Mouse (Mus musculus) embryonic fibroblast, embryonic 13.5 days (primary cell): ENCODE data around the gene Glb1. TPM values are rescaled to one million over a fixed set of nuclear protein-coding genes. Genes with fewer than 3 reads are reported as not detected.

Experiments
- H3K27ac ChIP-seq: 2 replicates; pipeline ENCODE4 v1.5.1; 2012; ENCODE audit warnings: low read length, control low read depth, inconsistent platforms; ENCODE audit not compliant: insufficient read depth
- H3K4me1 ChIP-seq: 2 replicates; pipeline ENCODE4 v1.6.1; 2011; ENCODE audit warnings: low read length; ENCODE audit not compliant: control insufficient read depth, insufficient read depth
- H3K4me3 ChIP-seq: 2 replicates; pipeline ENCODE4 v1.5.1; 2011; ENCODE audit warnings: mild to moderate bottlenecking, control low read depth, low read length; ENCODE audit not compliant: insufficient read depth
- CTCF ChIP-seq: IDR thresholded peaks from 2 replicates; pipeline ENCODE4 v1.5.1; 2011; ENCODE audit warnings: mild to moderate bottlenecking, control low read depth, low read length, moderate library complexity, borderline replicate concordance; ENCODE audit not compliant: insufficient read depth
- POLR2A ChIP-seq: IDR thresholded peaks from 2 replicates; pipeline ENCODE4 v1.6.1; 2011; ENCODE audit warnings: low read depth, mild to moderate bottlenecking, control low read depth, low read length, moderate library complexity
- polyA plus RNA-seq: library from polyadenylated mRNA; stranded (reverse); fragments of >200 nt; gene quantifications from 2 replicates; pipeline ENCODE4 v1.2.4, GENCODE M21; 2011; ENCODE audit warnings: low read depth; ENCODE audit not compliant: missing spikeins, insufficient read length

Gene Glb1
- polyA plus RNA-seq, 1 experiment: 44.8 TPM

DNA sequence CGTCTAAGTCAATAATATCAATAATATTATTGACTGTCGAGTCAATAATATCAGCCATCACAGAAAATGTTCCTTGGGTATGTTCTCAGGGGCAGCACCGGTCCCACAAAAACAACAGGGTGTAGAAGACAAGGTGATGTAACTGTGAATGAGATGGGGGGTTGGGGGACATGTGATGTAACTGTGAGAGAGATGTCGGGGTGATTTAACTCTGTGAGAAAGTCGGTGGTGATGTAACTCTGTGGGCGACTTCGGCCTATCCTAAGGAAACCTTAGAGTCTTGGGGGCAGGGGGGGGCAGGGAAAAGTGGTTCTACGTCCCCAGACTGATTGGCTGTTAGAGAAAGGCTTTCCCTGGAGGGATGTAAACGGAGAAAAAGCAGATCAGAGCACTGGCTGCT lies 41.3 kb downstream of the Glb1 start:
- Histone ChIP-seq H3K4me1 (no peaks in the 10 kb centered on the region), H3K27ac (no peak overlapping the region), H3K4me3 (no peak overlapping the region)
- no peak for TF ChIP-seq CTCF
- TF ChIP-seq POLR2A: no peak

DNA sequence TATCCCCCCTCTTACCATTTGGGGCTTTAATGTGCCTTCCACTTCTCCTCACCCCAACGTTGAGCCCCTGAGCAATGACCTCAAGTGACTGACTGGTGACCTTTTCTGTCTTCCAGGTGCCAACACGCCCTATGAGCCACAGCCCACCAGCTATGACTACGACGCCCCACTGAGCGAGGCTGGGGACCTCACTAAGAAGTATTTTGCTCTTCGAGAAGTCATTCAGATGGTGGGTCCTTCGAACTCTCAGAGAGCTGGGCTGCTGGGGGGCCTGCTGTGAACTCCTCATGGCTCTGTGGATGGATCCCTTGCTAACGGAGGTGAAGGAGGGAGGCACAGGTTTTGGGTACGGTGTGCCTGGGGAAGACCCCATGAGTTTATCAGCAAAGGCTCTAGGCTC lies 42.0 kb downstream of the Glb1 start:
- H3K4me3 ChIP-seq: no peak overlapping the region
- no peaks in the 10 kb centered on the region for H3K4me1 ChIP-seq
- no peak overlapping the region for H3K27ac ChIP-seq
- TF ChIP-seq POLR2A (no peak), CTCF (no peak)

DNA sequence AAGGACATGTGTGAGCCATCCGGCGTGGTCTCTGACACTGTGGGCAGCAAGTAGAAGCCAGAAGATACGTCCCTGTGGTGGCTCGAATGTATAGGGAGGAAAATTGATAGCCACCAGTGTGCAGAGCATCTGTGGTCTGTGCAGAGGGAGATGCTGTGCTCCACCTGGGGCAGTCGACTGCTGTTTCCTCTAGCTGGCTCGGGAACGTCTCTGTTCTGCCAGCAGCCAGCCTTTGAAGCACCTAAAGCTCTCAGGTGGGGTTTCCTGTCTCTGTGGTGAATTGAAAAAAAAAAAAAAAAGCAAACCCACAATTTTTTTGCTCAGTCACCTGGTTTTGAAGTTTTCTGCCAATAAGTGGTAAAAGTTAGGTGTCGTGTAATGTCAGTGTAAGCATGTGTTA lies 42.5 kb downstream of the Glb1 start:
- H3K4me3 ChIP-seq: no peak overlapping the region
- TF ChIP-seq POLR2A: no peak
- no peak for TF ChIP-seq CTCF
- no peaks in the 10 kb centered on the region for H3K4me1 ChIP-seq
- no peak overlapping the region for H3K27ac ChIP-seq

DNA sequence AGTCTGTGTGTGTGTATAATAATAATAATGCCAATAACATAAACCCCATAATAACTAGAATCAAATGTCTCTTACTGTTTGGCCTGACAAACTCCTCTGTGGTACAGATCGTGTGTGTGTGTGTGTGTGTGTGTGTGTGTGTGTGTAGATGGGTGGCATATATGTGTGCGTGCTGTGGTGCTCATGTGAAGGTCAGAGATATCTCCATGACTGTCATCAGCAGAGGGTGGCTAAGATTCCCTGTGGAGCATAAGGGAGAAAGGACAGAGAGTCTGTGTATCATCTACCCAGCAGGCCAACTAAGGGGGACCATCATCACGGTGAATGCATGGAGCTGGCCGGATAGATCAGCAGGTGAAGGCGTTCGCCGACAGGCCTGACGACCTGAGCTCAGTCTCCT lies 46.0 kb downstream of the Glb1 start:
- H3K27ac ChIP-seq: no peak overlapping the region
- no peaks in the 10 kb centered on the region for H3K4me1 ChIP-seq
- TF ChIP-seq CTCF: no peak
- no peak for TF ChIP-seq POLR2A
- no peak overlapping the region for H3K4me3 ChIP-seq

DNA sequence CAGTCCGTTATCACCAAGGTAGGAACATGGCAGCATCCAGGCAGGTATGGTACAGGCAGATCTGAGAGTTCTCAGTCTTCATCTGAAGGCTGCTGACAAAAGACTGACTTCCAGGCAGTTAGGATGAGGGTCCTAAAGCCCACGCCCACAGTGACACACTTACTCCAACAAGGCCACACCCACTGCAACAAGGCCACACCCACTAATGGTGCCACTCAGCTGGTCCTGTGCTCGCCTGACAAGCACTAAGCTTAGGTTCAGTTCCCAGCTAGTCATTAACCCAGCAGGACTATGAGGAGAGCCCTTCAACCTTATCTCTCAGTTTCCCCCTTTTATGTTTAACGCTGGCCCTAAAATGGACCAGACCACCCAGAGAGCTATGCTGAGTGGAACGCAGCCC lies 47.8 kb downstream of the Glb1 start:
- no peak overlapping the region for H3K4me3 ChIP-seq
- no peak overlapping the region for H3K27ac ChIP-seq
- TF ChIP-seq POLR2A: no peak
- TF ChIP-seq CTCF: no peak
- H3K4me1 ChIP-seq: no peaks in the 10 kb centered on the region

DNA sequence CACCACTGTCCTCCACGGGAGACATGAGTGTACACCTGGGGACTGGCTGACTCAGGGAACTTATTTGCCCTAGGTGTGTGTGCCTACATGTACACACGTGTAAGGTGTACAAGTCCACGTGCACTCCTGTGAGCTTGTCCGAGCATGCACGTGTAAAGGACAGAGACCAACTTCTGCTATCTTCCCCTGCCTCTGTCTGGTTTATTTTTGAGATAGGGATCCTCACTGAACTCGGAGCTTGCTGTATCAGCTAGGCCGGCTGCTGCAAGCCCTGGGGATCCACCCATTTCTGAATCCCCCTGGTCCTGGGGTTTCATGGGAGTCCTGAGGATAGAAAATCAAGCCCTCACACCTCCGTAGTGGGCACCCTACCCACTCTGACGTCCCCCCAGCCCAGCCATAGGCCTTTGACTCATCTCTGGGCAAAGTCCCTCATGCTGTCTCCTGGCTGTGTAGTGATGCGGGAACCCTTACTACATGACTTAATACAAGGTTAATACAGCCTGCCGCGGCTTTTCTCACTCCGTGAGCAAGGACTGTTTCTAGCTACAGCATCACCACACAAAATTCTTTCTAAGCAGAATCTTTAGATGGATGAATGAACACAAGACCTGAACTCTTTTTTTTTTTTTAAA lies 48.4 kb downstream of the Glb1 start:
- Histone ChIP-seq H3K4me3 (no peak overlapping the region), H3K27ac (no peak overlapping the region), H3K4me1 (no peaks in the 10 kb centered on the region)
- no peak for TF ChIP-seq POLR2A
- no peak for TF ChIP-seq CTCF

DNA sequence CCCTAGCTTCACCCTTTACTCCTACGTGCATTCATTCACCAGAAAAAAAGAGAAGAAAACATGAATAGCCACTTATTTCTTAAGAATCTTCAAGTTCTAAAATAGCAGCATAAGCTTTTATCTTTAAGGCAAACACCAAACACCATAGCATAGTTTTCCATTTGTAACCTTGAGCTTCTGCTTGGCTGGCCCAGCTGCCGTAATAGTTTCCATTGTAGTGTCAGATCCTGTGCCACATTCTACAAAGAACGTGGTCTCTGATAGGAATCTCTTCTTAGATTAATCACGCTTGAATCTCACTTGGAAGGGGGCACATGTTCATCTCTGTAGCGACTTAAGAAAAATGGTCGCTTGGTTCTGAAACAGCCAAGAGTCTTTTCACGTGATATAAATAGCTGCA lies 50.7 kb downstream of the Glb1 start:
- no peak overlapping the region for H3K4me3 ChIP-seq
- no peak for TF ChIP-seq CTCF
- TF ChIP-seq POLR2A: no peak
- no peak overlapping the region for H3K27ac ChIP-seq
- no peaks in the 10 kb centered on the region for H3K4me1 ChIP-seq

DNA sequence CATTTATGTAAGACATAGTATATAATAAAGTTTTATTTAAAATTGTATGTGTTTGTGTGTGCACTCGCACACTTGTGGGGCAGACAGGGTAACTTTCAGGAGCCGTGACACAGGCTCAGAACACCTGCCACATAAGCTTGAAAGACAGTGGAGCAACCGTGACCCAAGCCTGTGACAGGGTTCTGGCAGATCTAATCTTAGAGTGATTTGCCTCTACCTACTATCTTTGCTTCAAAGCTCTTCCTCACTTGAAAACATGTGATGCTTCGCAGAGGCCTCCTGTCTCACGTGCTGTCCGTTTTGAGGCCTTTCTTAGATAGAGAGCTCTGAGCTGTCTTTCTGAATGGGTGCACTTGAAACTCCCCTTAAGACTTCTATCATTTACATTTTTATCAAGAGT lies 51.5 kb downstream of the Glb1 start:
- no peak for TF ChIP-seq CTCF
- TF ChIP-seq POLR2A: no peak
- Histone ChIP-seq H3K4me1 (no peaks in the 10 kb centered on the region), H3K4me3 (no peak overlapping the region), H3K27ac (no peak overlapping the region)

DNA sequence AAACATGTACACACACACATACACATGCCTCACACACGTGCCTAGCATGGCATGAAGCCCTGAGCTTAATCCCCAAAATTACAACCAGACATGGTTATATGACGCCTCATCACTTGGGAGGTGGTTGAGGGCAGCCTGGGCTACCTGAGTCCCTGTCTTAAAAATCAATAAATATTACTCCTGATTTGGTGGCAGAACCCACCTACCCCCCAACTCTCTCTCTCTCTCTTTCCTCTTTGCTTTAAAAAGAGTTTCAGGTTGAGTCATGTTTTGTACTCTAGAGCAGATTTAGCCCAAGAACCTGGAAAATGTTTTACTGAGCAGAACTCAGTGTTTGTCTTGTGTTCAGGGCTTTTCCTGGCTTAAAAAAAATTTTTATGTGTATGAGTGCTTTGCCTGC lies 54.5 kb downstream of the Glb1 start:
- TF ChIP-seq CTCF (no peak), POLR2A (no peak)
- Histone ChIP-seq H3K27ac (no peak overlapping the region), H3K4me1 (no peaks in the 10 kb centered on the region), H3K4me3 (no peak overlapping the region)

DNA sequence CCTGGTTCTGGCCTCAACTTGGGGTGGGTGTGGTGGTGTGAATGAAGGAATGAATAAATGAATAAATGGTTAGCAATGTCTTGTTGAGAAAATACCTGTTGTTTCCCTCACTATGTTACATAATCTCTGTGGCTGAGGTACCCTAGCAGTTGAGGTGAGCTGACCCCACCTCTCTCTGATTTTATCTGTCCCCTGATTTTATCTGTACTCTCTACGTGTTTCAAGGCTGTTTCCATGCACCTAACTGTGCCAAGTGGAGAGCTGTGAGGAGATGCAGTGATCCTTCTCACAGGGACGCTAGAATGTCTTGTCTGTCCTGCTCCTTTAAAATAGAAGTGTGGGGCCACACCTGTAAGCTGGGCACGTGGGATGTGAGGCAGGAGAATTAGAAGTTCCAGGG lies 57.6 kb downstream of the Glb1 start:
- H3K27ac ChIP-seq: no peak overlapping the region
- H3K4me1 ChIP-seq: no peaks in the 10 kb centered on the region
- TF ChIP-seq POLR2A (no peak), CTCF (no peak)

DNA sequence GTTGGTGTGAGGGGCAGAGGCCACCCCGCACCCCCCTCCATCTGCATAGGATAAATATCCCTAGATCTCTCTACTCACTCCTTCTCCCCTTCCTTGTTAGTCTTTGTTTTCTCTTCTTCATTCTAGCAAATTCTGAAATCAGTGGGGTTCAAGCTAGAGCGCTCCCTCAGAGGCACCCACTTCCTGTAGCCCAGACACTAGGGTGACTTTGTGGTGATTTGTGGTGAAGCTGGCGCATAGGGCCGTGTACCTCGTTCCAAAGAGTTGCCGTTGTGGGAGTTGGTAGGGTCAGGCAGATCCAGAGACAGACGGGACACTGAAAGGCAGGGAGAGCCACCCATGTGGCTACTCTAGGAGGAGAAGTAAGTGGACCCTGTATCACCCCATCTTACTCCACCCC lies 61.7 kb downstream of the Glb1 start:
- Histone ChIP-seq H3K27ac (no peak overlapping the region), H3K4me3 (no peak overlapping the region), H3K4me1 (no peaks in the 10 kb centered on the region)
- TF ChIP-seq CTCF: no peak
- no peak for TF ChIP-seq POLR2A

More for the DNA sequence above, 57.6 kb downstream of the Glb1 start:
- H3K4me3 ChIP-seq: no peak overlapping the region
